Mouse (Mus musculus): ENCODE measurements at regions not wholly inside any gene's neighbourhood (a gene's known extent, or its start where the extent isn't known, plus 50 kb on each side); places are given as distances from the start of the nearest gene placed in this dataset.

GRCm38 (mm10) chr2:75517096-75517495, 142.0 kb upstream of the Hnrnpa3 start:
- Histone ChIP-seq H3K4me2 (ENCODE audit: low read depth) (no peak overlapping the region), H3K9ac (ENCODE audit: low read length) (no peak overlapping the region), H3K9me3 (ENCODE audit: control insufficient read depth, low read length) (no peaks in the 10 kb centered on the region), H3K27ac (ENCODE audit: low read depth, low read length) (no peak overlapping the region), H3K27me3 (ENCODE audit: control insufficient read depth, insufficient read depth, low read length) (no peaks in the 10 kb centered on the region), H3K36me3 (ENCODE audit: control insufficient read depth, insufficient read depth, low read length) (no peaks in the 10 kb centered on the region), H3K4me1 (ENCODE audit: control insufficient read depth, insufficient read depth, low read length) (no peaks in the 10 kb centered on the region), H3K4me3 (ENCODE audit: low read depth, low read length) (no peak overlapping the region)
- ATAC-seq (ENCODE audit: insufficient read depth, low FRiP score, low TSS enrichment) (no peak), DNase-seq (ENCODE audit: low spot score) (no peak)
- 92% methylated on average over 3 of the region's 3 CpGs for WGBS

GRCm38 (mm10) chr2:75518607-75519006, 140.5 kb upstream of the Hnrnpa3 start:
- H3K27ac ChIP-seq (ENCODE audit: low read depth, low read length): no peak overlapping the region
- H3K4me2 ChIP-seq (ENCODE audit: low read depth): no peak overlapping the region
- no peak for ATAC-seq (ENCODE audit: insufficient read depth, low FRiP score, low TSS enrichment)
- H3K4me1 ChIP-seq (ENCODE audit: control insufficient read depth, insufficient read depth, low read length): no peaks in the 10 kb centered on the region
- no peak overlapping the region for H3K9ac ChIP-seq (ENCODE audit: low read length)
- no peaks in the 10 kb centered on the region for H3K9me3 ChIP-seq (ENCODE audit: control insufficient read depth, low read length)
- no peak overlapping the region for H3K4me3 ChIP-seq (ENCODE audit: low read depth, low read length)
- no peaks in the 10 kb centered on the region for H3K36me3 ChIP-seq (ENCODE audit: control insufficient read depth, insufficient read depth, low read length)
- H3K27me3 ChIP-seq (ENCODE audit: control insufficient read depth, insufficient read depth, low read length): no peaks in the 10 kb centered on the region
- WGBS: 80% methylated on average over 1 of the region's 1 CpGs
- no peak for DNase-seq (ENCODE audit: low spot score)

- H3K36me3 ChIP-seq (ENCODE audit: control insufficient read depth, insufficient read depth, low read length): no peaks in the 10 kb centered on the region
- H3K9ac ChIP-seq (ENCODE audit: low read length): no peak overlapping the region
- H3K4me3 ChIP-seq (ENCODE audit: low read depth, low read length): no peak overlapping the region
- DNase-seq (ENCODE audit: low spot score): no peak
- H3K4me2 ChIP-seq (ENCODE audit: low read depth): no peak overlapping the region
- ATAC-seq (ENCODE audit: insufficient read depth, low FRiP score, low TSS enrichment): no peak
- 38% methylated on average over 3 of the region's 3 CpGs for WGBS
- no peak overlapping the region for H3K27ac ChIP-seq (ENCODE audit: low read depth, low read length)
- no peaks in the 10 kb centered on the region for H3K9me3 ChIP-seq (ENCODE audit: control insufficient read depth, low read length)
- no peaks in the 10 kb centered on the region for H3K27me3 ChIP-seq (ENCODE audit: control insufficient read depth, insufficient read depth, low read length)
- no peaks in the 10 kb centered on the region for H3K4me1 ChIP-seq (ENCODE audit: control insufficient read depth, insufficient read depth, low read length)
Measured at GRCm38 (mm10) chr2:75525562-75525961, 133.5 kb upstream of the Hnrnpa3 start.

GRCm38 (mm10) chr2:75528706-75529105, 130.4 kb upstream of the Hnrnpa3 start:
- DNase-seq (ENCODE audit: low spot score) (no peak), ATAC-seq (ENCODE audit: insufficient read depth, low FRiP score, low TSS enrichment) (no peak)
- no peaks in the 10 kb centered on the region for H3K9me3 ChIP-seq (ENCODE audit: control insufficient read depth, low read length)
- H3K4me1 ChIP-seq (ENCODE audit: control insufficient read depth, insufficient read depth, low read length): no peaks in the 10 kb centered on the region
- no peak overlapping the region for H3K4me2 ChIP-seq (ENCODE audit: low read depth)
- WGBS: 90% methylated on average over 2 of the region's 2 CpGs
- H3K9ac ChIP-seq (ENCODE audit: low read length): no peak overlapping the region
- H3K36me3 ChIP-seq (ENCODE audit: control insufficient read depth, insufficient read depth, low read length): no peaks in the 10 kb centered on the region
- no peak overlapping the region for H3K27ac ChIP-seq (ENCODE audit: low read depth, low read length)
- H3K4me3 ChIP-seq (ENCODE audit: low read depth, low read length): no peak overlapping the region
- H3K27me3 ChIP-seq (ENCODE audit: control insufficient read depth, insufficient read depth, low read length): no peaks in the 10 kb centered on the region

GRCm38 (mm10) chr2:75538114-75538513, 120.9 kb upstream of the Hnrnpa3 start:
- no peak overlapping the region for H3K4me3 ChIP-seq (ENCODE audit: low read depth, low read length)
- no peaks in the 10 kb centered on the region for H3K36me3 ChIP-seq (ENCODE audit: control insufficient read depth, insufficient read depth, low read length)
- no peak overlapping the region for H3K4me2 ChIP-seq (ENCODE audit: low read depth)
- H3K27ac ChIP-seq (ENCODE audit: low read depth, low read length): no peak overlapping the region
- no peaks in the 10 kb centered on the region for H3K4me1 ChIP-seq (ENCODE audit: control insufficient read depth, insufficient read depth, low read length)
- H3K9ac ChIP-seq (ENCODE audit: low read length): no peak overlapping the region
- 24% methylated on average over 4 of the region's 4 CpGs for WGBS
- no peaks in the 10 kb centered on the region for H3K27me3 ChIP-seq (ENCODE audit: control insufficient read depth, insufficient read depth, low read length)
- DNase-seq (ENCODE audit: low spot score) (no peak), ATAC-seq (ENCODE audit: insufficient read depth, low FRiP score, low TSS enrichment) (no peak)
- no peaks in the 10 kb centered on the region for H3K9me3 ChIP-seq (ENCODE audit: control insufficient read depth, low read length)

GRCm38 (mm10) chr2:75539726-75540125, 119.3 kb upstream of the Hnrnpa3 start:
- H3K4me2 ChIP-seq (ENCODE audit: low read depth): no peak overlapping the region
- H3K4me1 ChIP-seq (ENCODE audit: control insufficient read depth, insufficient read depth, low read length): no peaks in the 10 kb centered on the region
- H3K4me3 ChIP-seq (ENCODE audit: low read depth, low read length): no peak overlapping the region
- H3K27me3 ChIP-seq (ENCODE audit: control insufficient read depth, insufficient read depth, low read length): no peaks in the 10 kb centered on the region
- 95% methylated on average over 6 of the region's 6 CpGs for WGBS
- H3K36me3 ChIP-seq (ENCODE audit: control insufficient read depth, insufficient read depth, low read length): no peaks in the 10 kb centered on the region
- H3K9me3 ChIP-seq (ENCODE audit: control insufficient read depth, low read length): no peaks in the 10 kb centered on the region
- no peak overlapping the region for H3K27ac ChIP-seq (ENCODE audit: low read depth, low read length)
- ATAC-seq (ENCODE audit: insufficient read depth, low FRiP score, low TSS enrichment): no peak
- DNase-seq (ENCODE audit: low spot score): no peak
- H3K9ac ChIP-seq (ENCODE audit: low read length): no peak overlapping the region

GRCm38 (mm10) chr2:75542331-75542730, 116.7 kb upstream of the Hnrnpa3 start:
- Histone ChIP-seq H3K27me3 (ENCODE audit: control insufficient read depth, insufficient read depth, low read length) (no peaks in the 10 kb centered on the region), H3K4me2 (ENCODE audit: low read depth) (no peak overlapping the region), H3K4me3 (ENCODE audit: low read depth, low read length) (no peak overlapping the region), H3K4me1 (ENCODE audit: control insufficient read depth, insufficient read depth, low read length) (no peaks in the 10 kb centered on the region), H3K9me3 (ENCODE audit: control insufficient read depth, low read length) (no peaks in the 10 kb centered on the region), H3K27ac (ENCODE audit: low read depth, low read length) (no peak overlapping the region), H3K9ac (ENCODE audit: low read length) (no peak overlapping the region), H3K36me3 (ENCODE audit: control insufficient read depth, insufficient read depth, low read length) (no peaks in the 10 kb centered on the region)
- ATAC-seq (ENCODE audit: insufficient read depth, low FRiP score, low TSS enrichment): no peak
- WGBS: 85% methylated on average over 5 of the region's 5 CpGs
- DNase-seq (ENCODE audit: low spot score): no peak

- WGBS: 78% methylated on average over 5 of the region's 5 CpGs
- Histone ChIP-seq H3K4me3 (ENCODE audit: low read depth, low read length) (no peak overlapping the region), H3K27ac (ENCODE audit: low read depth, low read length) (no peak overlapping the region)
Measured at GRCm38 (mm10) chr2:75542781-75543180, 116.3 kb upstream of the Hnrnpa3 start.

GRCm38 (mm10) chr2:75545971-75546370, 113.1 kb upstream of the Hnrnpa3 start:
- WGBS: 86% methylated on average over 7 of the region's 7 CpGs
- ATAC-seq (ENCODE audit: insufficient read depth, low FRiP score, low TSS enrichment) (no peak), DNase-seq (ENCODE audit: low spot score) (no peak)
- Histone ChIP-seq H3K4me2 (ENCODE audit: low read depth) (no peak overlapping the region), H3K4me3 (ENCODE audit: low read depth, low read length) (no peak overlapping the region), H3K27ac (ENCODE audit: low read depth, low read length) (no peak overlapping the region), H3K9me3 (ENCODE audit: control insufficient read depth, low read length) (no peaks in the 10 kb centered on the region), H3K4me1 (ENCODE audit: control insufficient read depth, insufficient read depth, low read length) (no peaks in the 10 kb centered on the region), H3K36me3 (ENCODE audit: control insufficient read depth, insufficient read depth, low read length) (no peaks in the 10 kb centered on the region), H3K9ac (ENCODE audit: low read length) (no peak overlapping the region), H3K27me3 (ENCODE audit: control insufficient read depth, insufficient read depth, low read length) (no peaks in the 10 kb centered on the region)

More at GRCm38 (mm10) chr2:75542781-75543180, 116.3 kb upstream of the Hnrnpa3 start:
- Histone ChIP-seq H3K36me3 (ENCODE audit: control insufficient read depth, insufficient read depth, low read length) (no peaks in the 10 kb centered on the region), H3K4me1 (ENCODE audit: control insufficient read depth, insufficient read depth, low read length) (no peaks in the 10 kb centered on the region), H3K9me3 (ENCODE audit: control insufficient read depth, low read length) (no peaks in the 10 kb centered on the region), H3K27me3 (ENCODE audit: control insufficient read depth, insufficient read depth, low read length) (no peaks in the 10 kb centered on the region), H3K9ac (ENCODE audit: low read length) (no peak overlapping the region), H3K4me2 (ENCODE audit: low read depth) (no peak overlapping the region)
- ATAC-seq (ENCODE audit: insufficient read depth, low FRiP score, low TSS enrichment) (no peak), DNase-seq (ENCODE audit: low spot score) (no peak)
